Mouse (Mus musculus) ES-Bruce4 (cell line): Measurements from ENCODE around the gene Tmem132b.

Experiments used
- CTCF ChIP-seq: IDR thresholded peaks from one replicate; pipeline ENCODE4 v1.8.1; 2011; ENCODE audit warnings: low read depth, low read length
- EP300 ChIP-seq: IDR thresholded peaks from 2 replicates; pipeline ENCODE4 v1.6.1; 2011; ENCODE audit warnings: low read depth, low read length; ENCODE audit not compliant: insufficient read depth
- POLR2A ChIP-seq: IDR thresholded peaks from one replicate; pipeline ENCODE4 v1.8.1; 2011; ENCODE audit warnings: low read length; ENCODE audit not compliant: insufficient read depth

GRCm38 (mm10) chr5:125609968-125610367 is 78.4 kb downstream of the Tmem132b start:
- TF ChIP-seq POLR2A = no peak
- TF ChIP-seq CTCF = no peak
- no peak for TF ChIP-seq EP300
